Mouse (Mus musculus): ENCODE results near the gene Syt3. TPM values are rescaled to one million over a fixed set of nuclear protein-coding genes. Genes with fewer than 3 reads are reported as not detected.

Gene Syt3
- polyA plus RNA-seq, 1 experiment from 2014 or later, result 2.9 TPM

DNA sequence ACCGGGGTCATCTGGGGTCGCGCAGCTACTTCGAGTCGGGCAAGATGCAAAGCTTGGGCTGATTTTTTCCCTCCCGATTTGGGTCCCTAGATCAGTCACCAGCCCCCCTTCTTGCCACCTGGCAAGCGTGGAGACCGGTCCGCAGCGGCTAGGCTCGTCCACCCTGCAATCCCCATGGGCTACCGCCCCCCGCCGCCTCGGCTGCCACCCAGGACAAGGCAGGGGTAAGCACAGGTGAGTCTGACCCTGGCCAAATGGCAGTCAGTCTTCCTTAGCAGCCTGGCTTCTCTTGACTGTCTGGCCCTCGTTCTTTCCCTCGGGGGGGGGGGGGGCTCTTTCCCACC, 786 bp downstream of the Syt3 start:
- peak; percentile 72 for ATAC-seq (ENCODE audit: insufficient read depth, low FRiP score, low TSS enrichment)
- no peak overlapping the region for H3K27ac ChIP-seq (ENCODE audit: low read depth, low read length)
- WGBS, result 0% methylated on average over 17 of the region's 17 CpGs

DNA sequence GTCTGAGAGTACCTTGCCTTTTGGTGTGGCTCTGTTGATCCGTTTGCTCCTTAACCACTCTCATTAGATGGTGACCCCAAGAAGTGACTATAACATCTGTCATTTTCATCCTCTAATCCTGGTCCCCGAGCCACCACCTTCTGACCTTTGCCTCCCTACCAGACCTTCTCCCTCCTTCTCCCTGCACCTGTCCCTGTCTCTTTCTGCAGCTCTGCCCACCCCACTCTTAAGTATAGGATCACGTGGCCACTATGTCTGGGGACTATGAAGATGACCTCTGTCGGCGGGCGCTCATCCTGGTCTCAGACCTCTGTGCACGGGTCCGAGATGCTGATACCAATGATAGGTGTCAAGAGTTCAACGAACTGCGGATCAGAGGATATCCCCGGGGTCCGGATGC, 1.8 kb downstream of the Syt3 start, which contains the start of gene 1700008O03Rik:
Gene 1700008O03Rik, minus strand, starts transcription at position 101 of the 400 bp plus-strand sequence.
- DNase-seq (ENCODE audit: low spot score), result no peak
- ATAC-seq (ENCODE audit: insufficient read depth, low FRiP score, low TSS enrichment), result no peak
- no peaks in the 10 kb centered on the region for H3K27me3 ChIP-seq (ENCODE audit: control insufficient read depth, insufficient read depth, low read length)
- no peaks in the 10 kb centered on the region for H3K36me3 ChIP-seq (ENCODE audit: control insufficient read depth, insufficient read depth, low read length)
- H3K4me2 ChIP-seq (ENCODE audit: low read depth), result peak within 1 kb of the TSS; percentile 77
- peak within 1 kb of the TSS; percentile 43 for H3K4me3 ChIP-seq (ENCODE audit: low read depth, low read length)
- no peaks in the 10 kb centered on the region for H3K9me3 ChIP-seq (ENCODE audit: control insufficient read depth, low read length)
- no peak within 1 kb of the TSS for H3K27ac ChIP-seq (ENCODE audit: low read depth, low read length)
- peak within 1 kb of the TSS; percentile 47 for H3K9ac ChIP-seq (ENCODE audit: low read length)
- H3K4me1 ChIP-seq (ENCODE audit: control insufficient read depth, insufficient read depth, low read length), result no peaks in the 10 kb centered on the region; the same call in 1 of the 2 replicates
- 80% methylated on average over 12 of the region's 12 CpGs for WGBS

More for the DNA sequence above, 786 bp downstream of the Syt3 start:
- no peaks in the 10 kb centered on the region for H3K36me3 ChIP-seq (ENCODE audit: control insufficient read depth, insufficient read depth, low read length)
- DNase-seq (ENCODE audit: low spot score), result no peak
- peak overlapping the region; percentile 43 for H3K4me3 ChIP-seq (ENCODE audit: low read depth, low read length)
- no peaks in the 10 kb centered on the region; the same call in 1 of the 2 replicates for H3K4me1 ChIP-seq (ENCODE audit: control insufficient read depth, insufficient read depth, low read length)
- H3K9ac ChIP-seq (ENCODE audit: low read length), result peak overlapping the region; percentile 47
- H3K4me2 ChIP-seq (ENCODE audit: low read depth), result peak overlapping the region; percentile 77
- H3K9me3 ChIP-seq (ENCODE audit: control insufficient read depth, low read length), result no peaks in the 10 kb centered on the region
- no peaks in the 10 kb centered on the region for H3K27me3 ChIP-seq (ENCODE audit: control insufficient read depth, insufficient read depth, low read length)

DNA sequence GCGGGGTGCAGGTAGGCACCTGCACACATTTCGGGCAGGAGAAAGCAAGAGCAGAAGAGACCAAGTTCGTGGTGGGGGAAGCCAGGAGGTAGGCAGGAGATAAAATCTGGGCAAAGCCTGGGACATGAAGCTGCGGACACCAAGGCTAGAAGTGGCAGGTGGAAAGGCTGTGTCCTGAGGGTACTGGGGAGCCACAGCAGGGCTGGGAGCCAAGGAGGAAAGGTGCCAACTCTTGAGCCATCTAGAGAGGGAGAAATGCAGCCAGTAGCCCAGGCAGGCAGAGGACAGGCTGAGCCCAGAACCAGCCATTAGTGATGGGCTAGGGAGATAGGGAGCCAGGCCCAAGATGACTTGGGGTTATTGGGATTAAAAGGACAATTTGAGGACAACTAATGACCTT, 7.9 kb downstream of the Syt3 start:
- Histone ChIP-seq H3K27ac (ENCODE audit: low read depth, low read length) (no peak overlapping the region), H3K9ac (ENCODE audit: low read length) (no peak overlapping the region), H3K9me3 (ENCODE audit: control insufficient read depth, low read length) (no peaks in the 10 kb centered on the region), H3K4me2 (ENCODE audit: low read depth) (no peak overlapping the region), H3K27me3 (ENCODE audit: control insufficient read depth, insufficient read depth, low read length) (no peaks in the 10 kb centered on the region), H3K36me3 (ENCODE audit: control insufficient read depth, insufficient read depth, low read length) (no peaks in the 10 kb centered on the region), H3K4me1 (ENCODE audit: control insufficient read depth, insufficient read depth, low read length) (no peaks in the 10 kb centered on the region), H3K4me3 (ENCODE audit: low read depth, low read length) (no peak overlapping the region)
- no peak for DNase-seq (ENCODE audit: low spot score)
- WGBS, result 86% methylated on average over 4 of the region's 4 CpGs
- ATAC-seq (ENCODE audit: insufficient read depth, low FRiP score, low TSS enrichment), result no peak

DNA sequence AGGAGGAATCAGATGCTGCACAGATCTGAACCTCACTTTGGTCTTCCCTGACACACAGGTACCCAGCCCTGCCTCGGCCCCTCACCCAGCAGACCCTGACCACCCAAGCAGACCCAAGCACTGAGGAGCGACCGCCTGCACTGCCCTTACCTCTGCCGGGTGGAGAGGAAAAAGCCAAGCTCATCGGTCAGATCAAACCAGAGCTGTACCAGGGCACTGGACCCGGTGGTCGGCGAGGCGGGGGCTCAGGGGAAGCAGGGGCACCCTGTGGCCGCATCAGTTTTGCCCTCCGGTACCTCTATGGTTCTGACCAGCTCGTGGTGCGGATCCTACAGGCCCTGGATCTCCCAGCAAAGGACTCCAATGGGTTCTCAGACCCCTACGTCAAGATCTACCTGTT, 8.4 kb downstream of the Syt3 start:
- no peaks in the 10 kb centered on the region for H3K36me3 ChIP-seq (ENCODE audit: control insufficient read depth, insufficient read depth, low read length)
- DNase-seq (ENCODE audit: low spot score), result no peak
- H3K27me3 ChIP-seq (ENCODE audit: control insufficient read depth, insufficient read depth, low read length), result no peaks in the 10 kb centered on the region
- WGBS, result 83% methylated on average over 12 of the region's 14 CpGs
- no peak overlapping the region for H3K4me2 ChIP-seq (ENCODE audit: low read depth)
- ATAC-seq (ENCODE audit: insufficient read depth, low FRiP score, low TSS enrichment), result no peak
- no peaks in the 10 kb centered on the region for H3K9me3 ChIP-seq (ENCODE audit: control insufficient read depth, low read length)
- no peaks in the 10 kb centered on the region for H3K4me1 ChIP-seq (ENCODE audit: control insufficient read depth, insufficient read depth, low read length)
- no peak overlapping the region for H3K4me3 ChIP-seq (ENCODE audit: low read depth, low read length)
- no peak overlapping the region for H3K27ac ChIP-seq (ENCODE audit: low read depth, low read length)
- H3K9ac ChIP-seq (ENCODE audit: low read length), result no peak overlapping the region

DNA sequence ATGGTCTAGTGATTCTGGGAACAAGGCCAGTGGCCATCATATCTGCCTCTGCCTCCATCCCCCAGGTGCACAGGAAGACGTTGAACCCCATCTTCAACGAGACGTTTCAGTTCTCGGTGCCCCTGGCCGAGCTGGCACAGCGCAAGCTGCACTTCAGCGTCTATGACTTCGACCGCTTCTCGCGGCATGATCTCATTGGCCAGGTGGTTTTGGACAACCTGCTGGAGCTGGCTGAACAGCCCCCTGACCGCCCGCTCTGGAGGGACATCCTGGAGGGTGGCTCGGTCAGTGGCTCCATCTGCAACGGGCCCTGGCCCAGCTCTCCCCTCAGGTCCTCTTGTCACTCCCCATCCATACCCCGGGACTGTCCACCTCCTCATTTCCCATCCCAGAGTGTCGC, 9.4 kb downstream of the Syt3 start:
- no peak for DNase-seq (ENCODE audit: low spot score)

DNA sequence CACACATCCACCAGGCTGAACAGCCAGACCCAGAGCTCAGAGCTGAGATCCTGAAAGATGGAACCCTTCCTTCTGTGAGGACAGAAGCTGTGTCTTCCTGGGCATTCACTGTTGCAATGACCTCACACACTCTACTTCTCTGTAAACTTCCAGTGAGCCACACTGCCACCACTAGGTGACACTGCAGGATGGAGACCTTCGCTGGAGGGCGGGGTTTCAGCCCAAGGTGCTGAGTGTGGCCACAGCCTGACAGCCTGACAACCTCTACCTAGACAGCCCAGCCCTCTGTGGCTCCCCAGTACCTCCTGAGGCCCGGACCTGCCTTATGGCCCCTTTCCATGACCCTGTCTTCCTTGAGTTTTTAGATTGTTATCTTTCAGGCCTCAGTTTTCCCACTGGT, 14.7 kb downstream of the Syt3 start:
- ATAC-seq (ENCODE audit: insufficient read depth, low FRiP score, low TSS enrichment) (peak; percentile 41; the same call in 1 of the 2 replicates), DNase-seq (ENCODE audit: low spot score) (peak; percentile 68)
- Histone ChIP-seq H3K27me3 (ENCODE audit: control insufficient read depth, insufficient read depth, low read length) (no peaks in the 10 kb centered on the region), H3K9ac (ENCODE audit: low read length) (no peak overlapping the region), H3K9me3 (ENCODE audit: control insufficient read depth, low read length) (no peaks in the 10 kb centered on the region), H3K36me3 (ENCODE audit: control insufficient read depth, insufficient read depth, low read length) (no peaks in the 10 kb centered on the region), H3K27ac (ENCODE audit: low read depth, low read length) (no peak overlapping the region), H3K4me3 (ENCODE audit: low read depth, low read length) (no peak overlapping the region), H3K4me2 (ENCODE audit: low read depth) (no peak overlapping the region), H3K4me1 (ENCODE audit: control insufficient read depth, insufficient read depth, low read length) (no peaks in the 10 kb centered on the region)
- 12% methylated on average over 3 of the region's 3 CpGs for WGBS

More for the DNA sequence above, 9.4 kb downstream of the Syt3 start:
- no peak for ATAC-seq (ENCODE audit: insufficient read depth, low FRiP score, low TSS enrichment)
- no peak overlapping the region for H3K4me3 ChIP-seq (ENCODE audit: low read depth, low read length)
- H3K36me3 ChIP-seq (ENCODE audit: control insufficient read depth, insufficient read depth, low read length), result no peaks in the 10 kb centered on the region
- H3K27ac ChIP-seq (ENCODE audit: low read depth, low read length), result no peak overlapping the region
- H3K9me3 ChIP-seq (ENCODE audit: control insufficient read depth, low read length), result no peaks in the 10 kb centered on the region
- no peak overlapping the region for H3K4me2 ChIP-seq (ENCODE audit: low read depth)
- H3K9ac ChIP-seq (ENCODE audit: low read length), result no peak overlapping the region
- H3K27me3 ChIP-seq (ENCODE audit: control insufficient read depth, insufficient read depth, low read length), result no peaks in the 10 kb centered on the region
- H3K4me1 ChIP-seq (ENCODE audit: control insufficient read depth, insufficient read depth, low read length), result no peaks in the 10 kb centered on the region
- 91% methylated on average over 17 of the region's 17 CpGs for WGBS

DNA sequence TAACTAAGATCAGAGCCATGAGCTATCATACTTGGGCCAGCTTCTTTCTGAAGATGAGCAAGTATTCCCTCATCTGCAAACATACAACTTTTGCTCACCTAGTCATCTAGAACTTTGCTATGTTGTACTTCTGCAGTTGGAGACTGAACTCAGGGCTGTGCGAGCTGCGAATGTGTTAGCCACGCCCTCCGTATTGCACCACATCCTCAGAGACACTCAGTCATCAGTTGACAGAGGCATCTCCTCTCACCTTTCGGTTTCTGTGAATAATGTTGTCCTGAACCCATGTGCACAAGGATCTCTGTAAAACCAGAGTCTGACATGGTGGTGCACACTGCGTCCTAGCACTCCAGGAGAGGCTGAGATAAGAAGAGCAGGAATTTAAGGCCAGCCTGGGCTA, 17.8 kb downstream of the Syt3 start:
- Histone ChIP-seq H3K4me2 (ENCODE audit: low read depth) (no peak overlapping the region), H3K27ac (ENCODE audit: low read depth, low read length) (no peak overlapping the region), H3K4me1 (ENCODE audit: control insufficient read depth, insufficient read depth, low read length) (no peaks in the 10 kb centered on the region), H3K36me3 (ENCODE audit: control insufficient read depth, insufficient read depth, low read length) (no peaks in the 10 kb centered on the region), H3K9me3 (ENCODE audit: control insufficient read depth, low read length) (no peaks in the 10 kb centered on the region), H3K27me3 (ENCODE audit: control insufficient read depth, insufficient read depth, low read length) (no peaks in the 10 kb centered on the region), H3K4me3 (ENCODE audit: low read depth, low read length) (no peak overlapping the region), H3K9ac (ENCODE audit: low read length) (no peak overlapping the region)
- ATAC-seq (ENCODE audit: insufficient read depth, low FRiP score, low TSS enrichment), result no peak
- WGBS, result 85% methylated on average over 6 of the region's 6 CpGs
- no peak for DNase-seq (ENCODE audit: low spot score)

DNA sequence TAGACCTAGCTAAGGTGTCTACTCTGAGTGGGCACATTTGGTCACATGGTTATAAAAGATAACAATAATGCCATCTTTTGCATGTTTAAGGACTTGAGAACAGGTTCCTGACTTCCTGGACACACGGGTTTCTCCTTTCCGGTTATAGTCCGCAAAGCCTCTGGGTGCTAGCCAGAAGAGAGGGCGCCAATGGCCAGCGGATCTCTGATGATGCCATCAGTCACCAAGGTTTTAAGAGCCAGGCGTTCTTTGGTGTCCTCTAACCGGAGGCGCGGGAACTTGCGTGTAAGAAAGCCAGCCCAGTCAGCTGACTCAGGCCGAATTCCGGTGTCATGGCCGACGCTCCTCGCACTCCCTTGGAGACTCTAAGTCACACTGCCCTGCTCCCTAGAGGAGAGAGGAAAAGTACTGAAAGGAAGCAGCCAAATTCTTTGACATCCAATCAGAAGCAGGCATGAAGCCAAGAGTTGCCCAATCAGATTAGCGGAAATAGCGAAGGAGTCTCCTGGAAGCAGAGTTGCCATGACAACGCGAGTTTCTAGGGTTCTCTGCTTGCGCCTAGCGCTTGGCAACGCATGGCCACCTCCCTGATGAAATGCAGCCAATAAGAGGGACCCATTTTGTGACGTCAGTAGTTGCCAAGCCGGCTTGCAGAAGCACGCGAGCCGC, 21.6 kb downstream of the Syt3 start:
- Histone ChIP-seq H3K9ac (ENCODE audit: low read length) (no peak overlapping the region), H3K4me1 (ENCODE audit: control insufficient read depth, insufficient read depth, low read length) (no peaks in the 10 kb centered on the region), H3K4me3 (ENCODE audit: low read depth, low read length) (peak overlapping the region; percentile 14), H3K36me3 (ENCODE audit: control insufficient read depth, insufficient read depth, low read length) (no peaks in the 10 kb centered on the region), H3K27ac (ENCODE audit: low read depth, low read length) (peak overlapping the region; percentile 40), H3K9me3 (ENCODE audit: control insufficient read depth, low read length) (no peaks in the 10 kb centered on the region), H3K4me2 (ENCODE audit: low read depth) (peak overlapping the region; percentile 52), H3K27me3 (ENCODE audit: control insufficient read depth, insufficient read depth, low read length) (no peaks in the 10 kb centered on the region)
- 2% methylated on average over 27 of the region's 27 CpGs for WGBS
- DNase-seq (ENCODE audit: low spot score), result peak; percentile 95
- ATAC-seq (ENCODE audit: insufficient read depth, low FRiP score, low TSS enrichment), result peak; percentile 98

DNA sequence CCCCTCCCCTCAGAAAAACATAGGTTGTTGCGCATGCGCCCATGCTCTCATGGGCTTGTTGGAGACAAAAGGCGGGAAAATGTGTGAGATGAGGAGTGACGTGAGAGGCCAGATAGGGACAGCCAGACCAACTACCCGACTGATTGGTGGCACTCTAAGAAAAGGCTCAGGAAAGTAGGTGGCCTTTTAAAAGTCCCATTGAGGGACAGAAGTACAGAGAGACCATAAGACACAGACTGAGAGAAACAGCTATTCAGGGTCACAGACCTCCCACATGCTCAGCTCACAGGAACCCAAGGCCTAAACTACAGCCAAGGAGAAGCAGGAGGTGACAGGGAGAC, 22.1 kb downstream of the Syt3 start:
- no peaks in the 10 kb centered on the region for H3K27me3 ChIP-seq (ENCODE audit: control insufficient read depth, insufficient read depth, low read length)
- no peaks in the 10 kb centered on the region for H3K9me3 ChIP-seq (ENCODE audit: control insufficient read depth, low read length)
- H3K9ac ChIP-seq (ENCODE audit: low read length), result no peak overlapping the region
- peak; percentile 51 for ATAC-seq (ENCODE audit: insufficient read depth, low FRiP score, low TSS enrichment)
- no peak for DNase-seq (ENCODE audit: low spot score)
- H3K36me3 ChIP-seq (ENCODE audit: control insufficient read depth, insufficient read depth, low read length), result no peaks in the 10 kb centered on the region
- peak overlapping the region; percentile 14; the same call in 1 of the 2 replicates for H3K4me3 ChIP-seq (ENCODE audit: low read depth, low read length)
- under 1% methylated on average over 5 of the region's 5 CpGs for WGBS
- no peak overlapping the region for H3K27ac ChIP-seq (ENCODE audit: low read depth, low read length)
- no peaks in the 10 kb centered on the region for H3K4me1 ChIP-seq (ENCODE audit: control insufficient read depth, insufficient read depth, low read length)
- no peak overlapping the region for H3K4me2 ChIP-seq (ENCODE audit: low read depth)

Measured in neural tube, embryonic 11.5 days (tissue).